Mouse (Mus musculus) megakaryocyte, embryonic 14.5 days (primary cell): ENCODE measurements around the gene Spocd1.

Source experiments
- FLI1 ChIP-seq: IDR thresholded peaks from 2 replicates; pipeline ENCODE4 v1.6.1; 2012; ENCODE audit warnings: low read length, inconsistent platforms, mixed read lengths
- GATA1 ChIP-seq: IDR thresholded peaks from 3 replicates; pipeline ENCODE4 v1.6.1; 2012; ENCODE audit warnings: mixed read lengths, low read length, inconsistent platforms, borderline replicate concordance

DNA sequence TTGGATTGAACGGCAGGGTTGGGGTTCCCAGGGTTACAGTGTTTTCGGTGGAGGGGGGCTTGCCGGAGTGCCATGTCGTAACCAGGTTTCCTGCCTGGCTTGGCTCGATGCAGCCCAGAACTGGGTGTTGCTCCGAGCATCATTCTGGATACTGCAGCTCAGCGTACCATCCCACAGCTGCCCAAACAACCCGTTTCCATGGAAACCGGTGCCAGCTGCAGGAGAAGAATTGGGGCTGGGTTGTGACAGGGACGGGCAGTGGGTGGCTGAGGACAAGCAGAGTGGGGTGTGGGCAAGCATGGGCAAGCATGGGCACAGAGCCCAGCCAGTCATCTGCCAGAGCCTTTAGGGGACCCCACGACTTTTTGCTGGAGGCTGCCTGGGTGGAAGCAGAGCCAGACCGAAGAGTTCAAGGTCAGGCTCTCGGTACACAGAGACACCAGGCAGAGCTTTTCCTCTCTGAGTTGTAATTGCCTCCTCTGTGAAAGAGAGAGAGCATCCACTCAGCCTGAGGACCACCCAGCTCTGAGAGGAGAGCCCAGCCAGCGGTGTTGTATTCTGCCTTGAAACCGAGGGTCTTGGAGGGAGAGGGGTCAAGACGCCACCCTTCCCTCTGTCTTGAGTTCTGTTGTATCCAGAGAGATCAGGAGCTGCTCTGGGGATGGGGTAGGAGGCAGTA lies 5.3 kb downstream of the Spocd1 start:
- TF ChIP-seq FLI1 (no peak), GATA1 (no peak)
